Mouse (Mus musculus): ENCODE measurements around the gene Dhcr7.

GRCm38 (mm10) chr7:143834972-143835371 is 12.0 kb downstream of the Dhcr7 start:
- TF ChIP-seq EP300 (IDR thresholded peaks at IDR 0.05; ENCODE audit: low read depth) (no peak), CTCF (IDR thresholded peaks at IDR 0.05; ENCODE audit: low read depth) (no peak)
